Mouse (Mus musculus): Measurements from ENCODE around the gene Tmcc1. TPM values are rescaled to one million over a fixed set of nuclear protein-coding genes. Genes with fewer than 3 reads are reported as not detected.
A peak's percentile ranks its signal among the peaks of the same experiment; 100 is the strongest.

The Tmcc1 gene
- total and polyA plus RNA-seq, 2 experiments from 2014 or later = 14.0 to 33.9 TPM

DNA sequence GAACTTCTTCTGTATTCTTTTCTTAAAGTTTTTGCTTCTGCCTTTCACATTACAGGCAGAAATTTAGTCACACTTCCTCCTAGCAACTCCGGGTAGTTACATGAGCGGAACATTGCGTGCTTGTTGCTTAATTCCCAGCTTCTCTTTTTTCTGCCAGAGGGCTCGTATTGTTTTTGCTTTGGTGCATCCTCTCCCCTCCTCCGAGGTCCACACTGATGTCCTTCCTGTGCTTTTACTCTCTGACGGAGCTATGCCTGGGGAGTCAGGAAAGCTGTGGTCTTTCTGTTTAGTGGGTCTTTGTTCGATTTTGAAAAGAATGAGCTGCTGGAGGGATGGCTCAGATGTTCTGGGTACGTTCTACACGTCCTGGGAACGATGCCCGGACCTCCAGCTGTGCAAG lies 34.5 kb upstream of the Tmcc1 start:
- no peak for ATAC-seq
- Histone ChIP-seq H3K4me1 (ENCODE audit: insufficient read depth, low read length) (no peaks in the 10 kb centered on the region), H3K27me3 (ENCODE audit: insufficient read depth, low read length) (no peaks in the 10 kb centered on the region), H3K4me2 (ENCODE audit: low read depth, low read length) (no peak overlapping the region), H3K9me3 (ENCODE audit: low read length) (no peaks in the 10 kb centered on the region), H3K27ac (no peak overlapping the region), H3K36me3 (ENCODE audit: insufficient read depth, low read length) (peaks cover 60% of the 10 kb centered on the region), H3K4me3 (ENCODE audit: low read length) (no peak overlapping the region), H3K9ac (replicated peaks; ENCODE audit: low read length) (no peak overlapping the region)
- 52% methylated on average over 11 of the region's 11 CpGs for WGBS
- TF ChIP-seq CTCF (IDR thresholded peaks at IDR 0.05; ENCODE audit: low read depth) = no peak
- DNase-seq (ENCODE audit: low spot score) = no peak

DNA sequence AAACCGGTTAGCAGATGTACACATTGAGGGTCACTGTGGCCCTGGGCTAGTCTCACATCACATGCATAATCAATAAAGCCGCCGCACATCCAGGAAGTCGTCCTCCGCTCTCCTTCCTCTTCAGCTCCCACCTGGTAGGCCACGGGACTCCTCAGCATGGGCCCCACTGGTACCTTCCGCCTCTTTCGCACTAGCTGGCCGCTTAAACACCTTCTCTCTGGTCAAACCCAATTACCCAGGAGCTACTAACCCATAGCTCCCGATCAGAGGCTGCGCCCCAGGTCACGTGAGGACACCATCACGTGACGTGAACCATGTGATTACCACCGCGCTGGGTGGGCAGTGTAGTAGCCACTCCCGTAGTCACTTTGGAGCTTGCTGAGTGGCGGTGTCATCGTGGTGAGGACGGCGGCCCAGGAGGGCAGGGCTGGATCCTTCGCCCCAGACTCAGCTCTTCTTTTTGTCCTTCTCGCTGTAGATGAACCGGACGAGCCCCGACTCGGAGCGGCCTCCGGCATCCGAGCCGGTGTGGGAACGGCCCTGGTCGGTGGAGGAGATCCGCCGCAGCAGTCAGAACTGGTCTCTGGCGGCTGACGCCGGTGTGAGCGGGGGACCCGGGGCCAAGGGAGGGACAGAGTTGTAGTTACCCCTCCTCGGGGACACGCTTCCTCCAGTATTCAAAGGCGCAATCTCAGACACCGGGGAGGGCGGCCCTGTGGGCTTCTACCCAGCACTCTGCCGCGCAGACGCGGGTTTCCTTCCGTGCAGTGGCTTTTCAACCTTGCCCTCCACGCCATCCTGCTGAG lies 14.6 kb upstream of the Tmcc1 start, which contains the start of gene Washc2:
TSS of gene Washc2 (plus strand) at position 310 of the 806 bp plus-strand sequence.
- Histone ChIP-seq H3K9me3 (ENCODE audit: low read length) (no peaks in the 10 kb centered on the region), H3K9ac (replicated peaks; ENCODE audit: low read length) (peak within 1 kb of the TSS; percentile 91), H3K4me3 (ENCODE audit: low read length) (peak within 1 kb of the TSS; percentile 85), H3K4me1 (ENCODE audit: insufficient read depth, low read length) (peaks cover 5% of the 10 kb centered on the region; the same call in 1 of the 2 replicates), H3K36me3 (ENCODE audit: insufficient read depth, low read length) (peaks cover 6% of the 10 kb centered on the region; the same call in 1 of the 2 replicates), H3K4me2 (ENCODE audit: low read depth, low read length) (peak within 1 kb of the TSS; percentile 89), H3K27me3 (ENCODE audit: insufficient read depth, low read length) (no peaks in the 10 kb centered on the region), H3K27ac (peak within 1 kb of the TSS; percentile 88)
- DNase-seq (ENCODE audit: low spot score) = peak; percentile 98
- TF ChIP-seq CTCF (IDR thresholded peaks at IDR 0.05; ENCODE audit: low read depth) = no peak
- peak; percentile 99 for ATAC-seq
- WGBS = 0% methylated on average over 51 of the region's 51 CpGs

DNA sequence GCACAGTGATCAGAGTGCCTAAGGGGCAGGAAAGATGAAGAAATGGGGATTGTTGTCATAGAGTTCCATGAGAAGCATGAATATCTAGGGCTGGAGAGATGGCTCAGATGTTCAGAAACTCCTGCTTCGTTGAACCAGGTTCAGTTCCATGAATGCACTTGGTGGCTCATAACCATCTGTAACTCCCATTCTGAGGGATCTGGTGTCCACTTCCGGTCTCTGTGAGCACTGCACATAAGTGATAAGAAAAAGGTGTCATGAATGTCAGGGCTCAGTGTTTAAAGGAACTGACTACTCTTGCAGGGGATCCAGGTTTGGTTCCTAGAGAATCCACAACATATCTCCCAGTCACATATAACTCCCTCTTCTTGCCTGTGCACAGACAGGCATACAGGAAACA lies 6.4 kb upstream of the Tmcc1 start:
- Histone ChIP-seq H3K4me3 (ENCODE audit: low read length) (no peak overlapping the region), H3K4me2 (ENCODE audit: low read depth, low read length) (no peak overlapping the region), H3K4me1 (ENCODE audit: insufficient read depth, low read length) (no peaks in the 10 kb centered on the region), H3K27ac (no peak overlapping the region), H3K36me3 (ENCODE audit: insufficient read depth, low read length) (no peaks in the 10 kb centered on the region), H3K9me3 (ENCODE audit: low read length) (no peaks in the 10 kb centered on the region), H3K9ac (replicated peaks; ENCODE audit: low read length) (no peak overlapping the region), H3K27me3 (ENCODE audit: insufficient read depth, low read length) (no peaks in the 10 kb centered on the region)
- WGBS = 79% methylated on average over 2 of the region's 2 CpGs
- ATAC-seq (no peak), DNase-seq (ENCODE audit: low spot score) (no peak)
- no peak for TF ChIP-seq CTCF (IDR thresholded peaks at IDR 0.05; ENCODE audit: low read depth)

DNA sequence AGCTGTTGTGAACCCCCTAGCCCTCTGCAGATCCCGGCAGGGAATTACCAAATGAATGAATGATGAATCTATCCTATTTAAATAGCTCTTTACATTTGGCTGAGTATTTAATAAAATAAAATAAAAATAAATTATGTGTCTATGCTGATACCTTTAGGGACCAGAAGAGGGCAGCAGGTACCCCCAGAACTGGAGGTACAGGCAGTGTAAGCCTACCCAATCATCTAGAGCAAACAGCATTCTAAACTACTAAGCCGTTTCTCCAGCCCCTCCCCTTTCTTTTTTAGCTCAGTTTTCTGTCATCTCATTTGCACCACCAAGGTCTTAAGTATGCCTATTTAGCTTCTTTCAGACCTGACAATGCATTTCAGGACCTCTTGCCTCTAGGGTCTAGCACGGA lies 4.9 kb upstream of the Tmcc1 start:
- H3K4me3 ChIP-seq (ENCODE audit: low read length) = no peak overlapping the region
- DNase-seq (ENCODE audit: low spot score) (peak; percentile 53), ATAC-seq (0 out of 2 replicates have a peak, but pooled peaks have one; percentile 46)
- TF ChIP-seq CTCF (IDR thresholded peaks at IDR 0.05; ENCODE audit: low read depth) = peak; percentile 66
- no peaks in the 10 kb centered on the region for H3K27me3 ChIP-seq (ENCODE audit: insufficient read depth, low read length)
- H3K4me2 ChIP-seq (ENCODE audit: low read depth, low read length) = no peak overlapping the region
- H3K4me1 ChIP-seq (ENCODE audit: insufficient read depth, low read length) = no peaks in the 10 kb centered on the region
- H3K9me3 ChIP-seq (ENCODE audit: low read length) = no peaks in the 10 kb centered on the region
- WGBS = 32% methylated on average over 3 of the region's 3 CpGs
- no peak overlapping the region for H3K27ac ChIP-seq
- H3K9ac ChIP-seq (replicated peaks; ENCODE audit: low read length) = no peak overlapping the region
- H3K36me3 ChIP-seq (ENCODE audit: insufficient read depth, low read length) = no peaks in the 10 kb centered on the region

DNA sequence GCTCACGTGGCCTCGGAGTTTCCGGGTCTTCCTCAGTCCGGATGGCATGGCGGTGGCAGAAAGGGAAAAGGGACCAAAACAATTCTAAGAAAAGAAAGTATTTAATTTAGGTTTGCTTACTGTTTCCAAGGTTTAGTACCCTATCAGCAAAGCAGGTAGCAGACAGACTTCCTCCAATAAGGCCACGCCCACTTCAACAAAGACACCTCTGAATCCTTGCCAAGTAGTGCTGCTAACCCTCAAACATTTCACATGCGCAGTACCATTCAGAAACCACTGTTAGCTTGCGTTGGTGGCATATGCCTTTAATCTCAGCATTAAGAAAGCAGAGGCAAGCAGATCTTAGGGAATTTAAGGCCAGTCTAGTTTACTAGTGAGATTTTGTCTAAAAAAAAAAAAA lies 2.5 kb upstream of the Tmcc1 start:
- Histone ChIP-seq H3K4me1 (ENCODE audit: insufficient read depth, low read length) (0 out of 2 replicates have a peak, but pooled peaks cover 5% of the 10 kb centered on the region), H3K27me3 (ENCODE audit: insufficient read depth, low read length) (no peaks in the 10 kb centered on the region), H3K27ac (no peak overlapping the region), H3K36me3 (ENCODE audit: insufficient read depth, low read length) (no peaks in the 10 kb centered on the region), H3K4me2 (ENCODE audit: low read depth, low read length) (no peak overlapping the region), H3K4me3 (ENCODE audit: low read length) (no peak overlapping the region), H3K9ac (replicated peaks; ENCODE audit: low read length) (no peak overlapping the region), H3K9me3 (ENCODE audit: low read length) (no peaks in the 10 kb centered on the region)
- 72% methylated on average over 8 of the region's 8 CpGs for WGBS
- no peak for DNase-seq (ENCODE audit: low spot score)
- no peak for TF ChIP-seq CTCF (IDR thresholded peaks at IDR 0.05; ENCODE audit: low read depth)
- no peak for ATAC-seq

DNA sequence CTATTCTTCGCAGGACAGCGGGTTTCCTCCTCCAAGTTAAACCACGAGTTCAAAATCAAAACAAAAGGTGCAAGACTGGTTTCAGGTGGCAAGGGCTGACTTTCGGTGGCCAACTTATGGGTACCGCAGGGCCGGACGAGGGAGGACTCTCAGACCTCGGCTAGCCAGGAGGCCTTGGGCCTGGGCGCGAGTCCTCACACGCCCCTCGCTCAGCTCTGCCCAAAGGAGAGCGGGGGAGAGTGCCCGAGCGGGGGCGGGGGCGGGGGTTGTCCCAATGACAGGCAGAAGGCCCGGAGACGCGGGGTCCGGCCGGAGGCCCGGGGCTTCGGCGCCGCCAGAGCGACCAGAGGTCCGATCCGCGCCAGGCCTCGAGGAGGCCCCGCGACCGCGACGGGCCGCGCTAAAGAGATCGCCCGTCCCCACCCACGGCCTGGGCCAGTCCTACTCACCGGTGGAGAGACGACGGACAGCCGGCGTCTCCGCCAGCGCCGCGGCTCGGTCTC lies 426 bp downstream of the Tmcc1 start:
- under 1% methylated on average over 40 of the region's 51 CpGs for WGBS
- H3K9me3 ChIP-seq (ENCODE audit: low read length) = no peaks in the 10 kb centered on the region
- peak overlapping the region; percentile 95 for H3K4me3 ChIP-seq (ENCODE audit: low read length)
- no peaks in the 10 kb centered on the region for H3K27me3 ChIP-seq (ENCODE audit: insufficient read depth, low read length)
- peak overlapping the region; percentile 95 for H3K4me2 ChIP-seq (ENCODE audit: low read depth, low read length)
- H3K36me3 ChIP-seq (ENCODE audit: insufficient read depth, low read length) = no peaks in the 10 kb centered on the region
- 0 out of 2 replicates have a peak, but pooled peaks cover 5% of the 10 kb centered on the region for H3K4me1 ChIP-seq (ENCODE audit: insufficient read depth, low read length)
- no peak for TF ChIP-seq CTCF (IDR thresholded peaks at IDR 0.05; ENCODE audit: low read depth)
- ATAC-seq (peak; percentile 88), DNase-seq (ENCODE audit: low spot score) (peak; percentile 60)
- peak overlapping the region; percentile 88 for H3K27ac ChIP-seq
- peak overlapping the region; percentile 94 for H3K9ac ChIP-seq (replicated peaks; ENCODE audit: low read length)

DNA sequence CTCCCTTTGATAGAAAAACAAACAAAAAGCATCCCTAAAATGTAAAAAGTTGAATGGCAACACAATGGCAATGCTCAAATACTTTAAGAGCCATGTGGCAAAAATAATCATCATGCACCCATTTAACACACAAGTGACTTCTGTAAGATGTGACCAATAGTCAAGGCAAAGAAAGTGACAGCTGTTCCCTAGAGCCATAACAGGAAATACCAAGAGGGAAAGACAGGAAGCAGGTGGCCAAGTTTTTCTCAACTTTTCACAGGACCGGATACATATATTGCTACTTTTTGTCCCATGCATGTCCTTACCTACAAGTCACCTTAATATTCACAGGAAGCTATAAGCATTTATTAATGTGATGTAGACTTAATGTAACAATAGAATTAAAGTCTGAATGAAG lies 3.9 kb downstream of the Tmcc1 start:
- H3K9ac ChIP-seq (replicated peaks; ENCODE audit: low read length) = no peak overlapping the region
- H3K4me2 ChIP-seq (ENCODE audit: low read depth, low read length) = no peak overlapping the region
- 89% methylated on average over 1 of the region's 1 CpGs for WGBS
- ATAC-seq = no peak
- no peaks in the 10 kb centered on the region for H3K36me3 ChIP-seq (ENCODE audit: insufficient read depth, low read length)
- no peak overlapping the region for H3K27ac ChIP-seq
- H3K4me3 ChIP-seq (ENCODE audit: low read length) = no peak overlapping the region
- no peak for TF ChIP-seq CTCF (IDR thresholded peaks at IDR 0.05; ENCODE audit: low read depth)
- H3K27me3 ChIP-seq (ENCODE audit: insufficient read depth, low read length) = no peaks in the 10 kb centered on the region
- DNase-seq (ENCODE audit: low spot score) = no peak
- 0 out of 2 replicates have a peak, but pooled peaks cover 5% of the 10 kb centered on the region for H3K4me1 ChIP-seq (ENCODE audit: insufficient read depth, low read length)
- no peaks in the 10 kb centered on the region for H3K9me3 ChIP-seq (ENCODE audit: low read length)

Measured in hindbrain, postnatal 0 days (tissue).